Mouse (Mus musculus) cerebellum, adult 8-10 months (tissue): ENCODE measurements at regions not wholly inside any gene's neighbourhood (a gene's known extent, or its start where the extent isn't known, plus 50 kb on each side); places are given as distances from the start of the nearest gene placed in this dataset.

Experiments
- DNase-seq: peaks from one replicate; pipeline ENCODE4 v3.0.0; 2022

DNA sequence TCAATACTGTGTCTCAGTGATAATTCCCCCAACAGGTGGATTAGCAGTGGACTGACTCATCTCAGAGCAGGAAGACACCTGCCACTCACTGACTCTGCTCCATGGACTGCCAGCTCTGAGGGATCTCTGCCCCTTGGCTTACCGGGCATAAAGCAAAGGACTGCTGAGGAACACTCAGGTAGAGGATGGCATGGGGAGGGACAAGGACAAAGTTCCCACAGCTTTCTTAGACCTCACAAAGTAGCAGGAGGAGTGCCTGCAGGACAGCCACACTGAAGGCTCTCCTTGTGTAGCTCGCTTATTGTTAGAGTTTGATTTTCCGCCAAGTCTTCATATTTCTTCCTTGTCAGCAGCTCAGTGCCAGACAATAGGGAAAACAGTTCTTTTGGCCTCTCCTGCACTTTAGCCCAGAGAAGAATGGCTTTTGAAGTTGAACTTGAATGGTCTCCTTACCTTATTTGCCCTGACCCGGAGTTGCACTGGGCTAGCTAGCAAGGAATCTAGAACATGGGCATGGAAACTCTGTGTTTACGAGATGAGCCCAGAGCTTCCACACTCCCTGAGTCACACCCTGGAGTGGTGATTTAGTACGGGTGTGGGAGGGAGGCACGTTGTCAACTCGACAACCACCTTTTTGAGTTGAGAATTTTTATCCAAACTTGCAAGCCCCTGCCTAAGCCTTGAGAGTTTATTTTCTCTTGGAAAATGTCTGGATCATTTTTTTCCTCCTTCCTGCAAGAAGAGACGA lies 331.4 kb downstream of the Cog6 start:
- DNase-seq, result no peak

GRCm38 (mm10) chr3:52680824-52681388 lies 336.1 kb downstream of the Cog6 start:
- DNase-seq, result no peak

DNA sequence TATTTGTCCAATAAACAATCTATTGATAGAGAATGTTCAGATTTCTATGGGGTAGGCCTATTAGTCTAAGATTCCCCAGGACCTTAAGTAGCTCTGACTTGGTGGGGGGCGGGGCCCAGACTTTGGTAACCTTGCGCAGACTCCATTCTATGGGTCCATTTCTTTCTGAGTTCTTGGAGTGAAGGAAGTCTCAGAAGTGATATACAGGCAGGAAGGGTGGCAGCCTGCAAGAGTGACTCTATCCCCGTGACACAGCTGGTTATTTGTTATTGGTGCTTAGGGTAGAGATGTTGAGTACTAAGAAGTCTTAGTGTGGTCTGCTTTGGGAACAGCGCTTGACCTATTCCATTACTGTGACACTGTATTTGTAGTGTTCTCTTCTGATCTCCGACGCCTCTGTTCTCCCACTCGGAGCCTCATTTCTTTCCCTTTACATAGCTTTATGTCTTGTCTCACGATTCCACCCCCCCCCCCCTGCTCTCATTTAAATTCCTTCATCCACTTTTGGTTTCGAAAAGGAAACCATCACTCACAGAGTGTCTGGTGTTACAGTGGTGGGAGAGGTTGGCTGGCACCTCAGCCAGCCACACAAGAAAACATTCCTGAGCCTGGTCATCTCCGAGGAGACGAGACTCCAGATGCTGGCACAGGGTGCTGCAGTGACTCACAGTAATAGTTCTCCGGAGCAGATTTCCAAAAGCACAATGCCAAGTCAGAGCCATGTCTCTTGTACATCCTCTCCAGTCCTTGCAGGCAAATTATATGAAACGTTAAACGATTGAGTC lies 340.0 kb downstream of the Cog6 start:
- no peak for DNase-seq

DNA sequence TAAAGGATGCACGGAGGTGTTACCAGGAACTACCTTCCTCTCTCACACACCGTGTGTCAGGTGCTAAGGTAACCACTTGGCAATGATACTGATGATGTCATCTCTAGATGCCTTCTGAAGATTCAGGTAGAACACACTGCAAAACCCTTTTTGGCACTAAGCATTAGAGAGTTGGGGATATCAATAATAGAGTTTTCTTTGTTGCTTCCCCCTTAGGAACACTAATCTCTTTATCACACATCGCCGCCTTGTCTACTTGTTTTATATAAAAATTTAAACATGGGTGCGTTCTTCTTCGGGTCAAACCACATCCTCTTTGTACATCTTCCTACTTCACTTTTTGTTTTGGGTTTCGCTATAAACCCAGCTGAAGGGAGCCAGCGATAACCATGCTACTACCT lies 346.4 kb downstream of the Cog6 start:
- no peak for DNase-seq

DNA sequence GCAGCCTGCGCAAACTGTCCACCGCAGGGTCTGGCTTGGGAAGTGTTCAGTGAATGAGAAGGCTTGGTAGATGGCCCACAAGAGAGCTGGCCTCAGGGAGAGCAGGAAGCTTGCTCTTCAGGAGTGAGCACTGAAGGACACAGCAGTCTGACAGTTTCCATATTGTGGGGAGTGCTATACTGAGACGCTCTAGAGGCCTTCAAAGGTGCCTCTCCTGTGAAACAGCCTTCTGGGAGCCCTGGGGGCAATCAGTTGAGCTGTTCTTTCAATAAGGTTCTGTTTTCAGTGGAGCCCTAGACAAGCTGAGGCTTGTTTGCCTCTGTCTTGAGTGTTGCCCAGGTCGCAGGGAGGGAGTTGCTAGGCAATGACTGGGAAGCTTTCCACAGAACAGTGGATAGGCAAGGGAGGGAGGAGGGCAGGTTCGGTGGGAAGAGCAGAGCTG lies 353.9 kb downstream of the Cog6 start:
- DNase-seq, result no peak

GRCm38 (mm10) chr3:52662164-52662908 lies 354.7 kb downstream of the Cog6 start:
- peak; percentile 45 for DNase-seq

- no peak for DNase-seq
Measured at GRCm38 (mm10) chr3:52653006-52653405, 364.0 kb downstream of the Cog6 start.

- DNase-seq, result no peak
Measured at GRCm38 (mm10) chr3:52652476-52652870, 364.6 kb downstream of the Cog6 start.

DNA sequence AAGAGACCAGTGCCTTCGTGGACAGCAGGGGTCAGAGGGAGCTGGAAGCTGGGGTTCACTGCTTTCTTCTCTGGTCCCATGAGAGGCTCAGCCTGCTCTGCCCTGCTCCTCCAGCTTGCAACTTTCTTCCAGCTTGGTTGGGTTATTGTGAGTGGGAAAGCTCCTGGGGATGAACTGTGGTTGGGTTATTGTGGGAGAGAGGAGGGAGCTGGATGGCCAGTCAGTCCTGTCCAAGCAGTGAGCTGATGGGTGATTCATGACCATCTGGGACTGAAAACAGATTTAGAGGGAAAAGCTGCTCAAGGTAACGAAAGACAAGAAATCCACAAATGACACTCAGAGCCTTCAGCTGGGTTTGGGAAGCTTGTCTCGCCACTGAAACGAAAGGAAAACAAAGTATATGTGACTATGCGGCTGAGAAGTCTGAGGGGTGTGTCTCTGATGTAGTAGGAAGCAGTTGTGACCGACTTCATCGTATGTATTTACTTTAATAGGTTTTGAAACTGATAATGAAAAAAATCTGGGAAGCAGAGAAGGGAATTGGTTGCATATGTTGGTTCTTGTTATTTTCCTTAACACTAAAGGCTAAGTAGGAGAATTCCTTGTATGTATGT lies 365.1 kb downstream of the Cog6 start:
- DNase-seq, result no peak

GRCm38 (mm10) chr3:52650071-52650470 lies 367.0 kb downstream of the Cog6 start:
- DNase-seq, result no peak

DNA sequence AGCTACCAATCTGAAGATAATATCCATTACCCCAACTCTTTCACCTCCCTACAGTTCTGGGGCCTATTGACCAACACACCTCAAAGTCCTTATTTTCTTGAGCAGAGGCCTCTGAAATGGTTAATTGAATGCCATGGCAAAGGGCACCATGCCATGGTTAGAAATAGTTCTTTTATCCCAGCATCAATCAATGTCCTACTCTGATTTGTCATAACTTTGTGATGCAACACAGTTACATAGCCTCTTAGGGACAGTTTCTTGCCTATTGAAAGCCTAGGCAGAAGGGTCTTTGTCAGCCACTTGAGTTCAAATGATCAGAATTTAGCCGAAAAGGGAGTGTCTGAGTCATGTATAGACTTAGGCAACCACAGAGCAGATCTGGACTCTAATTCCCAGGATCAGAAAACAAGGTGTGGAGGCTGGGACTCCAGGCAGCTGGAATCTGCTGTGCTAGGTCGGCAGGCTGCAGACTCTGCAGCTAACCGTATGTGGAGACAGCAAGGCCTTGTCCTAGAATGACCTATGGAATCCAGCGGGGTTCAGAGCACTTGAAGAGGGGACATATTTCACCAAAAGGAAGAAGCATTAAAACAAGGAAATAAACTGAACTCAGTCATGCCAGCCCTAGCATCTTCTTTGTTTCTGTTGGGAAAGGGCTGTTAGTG lies 368.1 kb downstream of the Cog6 start:
- no peak for DNase-seq

DNA sequence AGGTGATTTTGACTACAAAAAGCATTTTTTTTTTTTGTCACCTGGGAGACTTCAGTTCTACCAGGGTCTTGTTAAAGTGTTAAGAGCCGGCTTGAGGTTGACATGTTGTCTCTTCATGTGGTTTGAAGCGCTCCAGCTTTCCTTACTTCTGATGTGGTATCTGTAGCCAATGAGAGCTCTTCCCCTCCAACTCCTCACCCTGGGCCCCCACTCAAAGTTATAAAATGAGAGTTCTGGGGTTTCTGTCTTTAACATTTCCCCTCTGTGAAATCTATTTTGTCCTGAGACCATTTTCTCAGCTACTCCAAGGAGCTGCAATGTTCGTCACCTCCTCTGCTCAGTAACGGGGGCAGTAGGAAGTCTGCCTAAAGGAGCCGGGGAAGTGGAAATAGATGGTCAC lies 369.1 kb downstream of the Cog6 start:
- DNase-seq, result no peak

DNA sequence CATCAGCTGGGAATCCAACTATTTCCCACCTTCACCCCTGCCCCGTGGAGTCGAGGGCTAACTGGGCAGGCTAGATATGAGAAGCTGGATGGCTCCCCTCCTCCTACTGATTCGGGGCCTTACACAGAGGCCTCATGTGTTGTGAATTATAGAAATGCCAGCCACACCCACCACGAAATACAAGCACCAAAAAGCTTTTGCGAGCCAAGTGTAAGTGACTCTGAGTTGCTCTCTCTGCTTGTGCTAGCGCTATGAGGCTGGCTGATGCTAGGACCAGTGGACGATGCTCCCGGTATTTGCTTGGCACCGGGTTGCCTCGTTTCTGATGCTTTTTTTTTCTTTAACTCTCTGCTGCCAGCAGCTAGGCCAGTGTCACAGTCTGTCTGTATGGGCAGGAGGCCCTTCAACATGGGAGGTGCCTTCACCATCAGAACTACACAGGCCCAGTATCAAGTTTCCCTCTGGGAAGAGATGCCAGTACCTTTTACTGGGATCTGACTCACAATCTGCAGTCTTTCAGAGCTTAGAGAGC lies 369.8 kb downstream of the Cog6 start:
- DNase-seq, result no peak

DNA sequence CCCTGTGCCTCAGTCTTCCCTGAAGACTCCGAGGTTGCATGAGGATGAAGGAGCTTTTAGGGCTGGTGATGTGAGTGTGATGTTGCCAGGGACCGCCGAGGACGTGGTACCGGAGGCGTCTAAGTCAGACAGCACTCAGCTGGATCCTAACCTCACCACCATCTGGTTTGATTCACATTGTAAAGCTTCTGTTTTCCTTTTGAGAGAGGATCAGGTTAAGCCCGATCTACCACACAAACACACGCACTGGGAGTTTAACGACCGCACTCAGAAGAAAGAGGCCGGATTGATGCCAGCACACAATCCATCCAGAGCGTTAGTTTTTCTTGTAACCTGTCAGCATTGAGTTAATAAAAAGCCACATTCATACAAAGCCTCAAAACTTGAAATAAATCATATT lies 371.9 kb downstream of the Cog6 start:
- DNase-seq, result no peak

GRCm38 (mm10) chr3:52644178-52645128 lies 372.6 kb downstream of the Cog6 start:
- DNase-seq, result no peak

- DNase-seq, result no peak
Measured at GRCm38 (mm10) chr3:52643796-52644177, 373.2 kb downstream of the Cog6 start.

DNA sequence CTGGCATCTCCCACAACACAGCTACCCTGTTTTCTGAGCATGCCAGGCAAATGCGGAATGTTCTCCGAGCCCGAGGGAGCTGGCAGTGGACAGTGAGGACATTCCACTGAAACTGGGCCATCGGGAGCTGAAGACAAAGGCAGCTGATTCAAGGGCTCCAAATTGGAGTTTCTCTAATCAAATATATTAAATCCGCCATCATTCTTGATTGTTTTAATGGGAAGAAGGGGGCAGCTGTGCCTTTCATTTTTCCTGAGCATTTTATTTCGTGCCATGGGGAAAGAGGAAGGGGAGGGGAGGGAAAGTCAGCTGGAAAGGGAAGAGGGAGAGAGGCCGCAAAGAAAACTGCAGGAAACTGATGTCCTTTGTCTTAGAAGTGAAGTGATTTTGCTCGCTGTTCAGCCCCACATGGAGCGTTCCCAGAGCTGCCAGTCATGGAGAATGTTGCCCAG lies 373.9 kb downstream of the Cog6 start:
- DNase-seq, result no peak

DNA sequence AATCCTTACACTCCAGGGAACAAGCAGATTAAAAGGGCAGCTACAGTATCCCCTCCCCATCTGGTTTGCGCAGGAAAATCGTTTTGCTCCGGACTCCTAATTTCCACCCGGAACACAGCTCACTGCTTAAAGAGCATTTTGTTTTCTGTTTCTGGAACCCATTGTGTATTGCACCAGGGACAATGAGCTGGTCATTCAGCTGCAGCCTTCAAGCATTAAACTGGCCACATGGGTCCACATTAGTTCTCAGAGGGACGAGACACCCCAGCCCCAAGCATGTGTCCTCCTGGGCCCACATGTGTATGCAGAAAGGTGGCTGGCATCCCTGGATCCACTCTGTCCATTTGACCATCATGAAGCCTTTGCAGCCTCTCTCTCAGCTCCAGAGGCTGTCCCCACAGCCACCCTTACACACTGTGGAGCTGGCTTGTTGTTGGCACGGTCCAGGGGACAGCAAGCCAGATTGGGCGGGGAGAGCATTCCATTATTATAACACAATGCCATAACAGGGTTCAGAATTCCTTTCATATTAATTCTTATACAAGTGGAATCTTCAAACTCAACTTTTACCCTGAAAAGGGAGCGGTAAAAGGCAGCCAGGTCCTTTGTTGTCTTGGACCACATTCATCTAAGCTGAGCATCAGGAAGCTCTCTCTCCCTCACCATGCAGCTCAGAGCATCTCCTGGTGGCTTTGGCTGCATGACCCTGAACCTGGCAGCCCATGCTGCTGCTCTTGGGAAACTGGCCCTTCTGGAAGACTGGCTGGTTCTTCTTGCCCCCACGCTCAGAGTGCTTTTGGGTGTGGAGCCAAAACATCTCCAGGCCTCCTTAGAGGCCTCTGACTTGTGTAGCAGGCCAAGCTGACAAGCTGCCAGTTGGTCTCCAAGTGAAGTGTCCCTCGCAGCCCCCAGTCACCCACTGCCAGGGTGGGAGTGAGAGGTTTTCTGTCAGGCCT lies 373.4 kb downstream of the Foxo1 start:
- DNase-seq, result peak; percentile 30
